Mouse (Mus musculus) forebrain, embryonic 16.5 days (tissue): Measurements from ENCODE around the gene Il12rb2. TPM values are rescaled to one million over a fixed set of nuclear protein-coding genes. Genes with fewer than 3 reads are reported as not detected.

Source experiments
- ATAC-seq: fragments of 200-750 bp; cut with Nextera tagmentation; 2 replicates; pipeline ENCODE4 v1.8.0; 2017; ENCODE audit warnings: mild to moderate bottlenecking, moderate library complexity
- H3K27ac ChIP-seq: fragments of 300-500 bp; sonication (generic); 2 replicates; pipeline ENCODE4 v1.5.1; 2014; ENCODE audit warnings: low read length, control low read depth
- H3K27me3 ChIP-seq: fragments of 300-500 bp; sonication (generic); replicated peaks from 2 replicates; pipeline ENCODE4 v1.6.1; 2014; ENCODE audit warnings: low read length; ENCODE audit not compliant: control insufficient read depth, insufficient read depth
- H3K36me3 ChIP-seq: fragments of 300-500 bp; sonication (generic); 2 replicates; pipeline ENCODE4 v1.6.1; 2014; ENCODE audit not compliant: control insufficient read depth, insufficient read depth
- H3K4me1 ChIP-seq: fragments of 300-500 bp; sonication (generic); replicated peaks from 2 replicates; pipeline ENCODE4 v1.6.1; 2014; ENCODE audit warnings: low read length; ENCODE audit not compliant: control insufficient read depth, insufficient read depth
- H3K4me2 ChIP-seq: fragments of 300-500 bp; sonication (generic); 2 replicates; pipeline ENCODE4 v1.6.1; 2014; ENCODE audit warnings: mild to moderate bottlenecking, low read length, control low read depth
- H3K4me3 ChIP-seq: fragments of 300-500 bp; sonication (generic); replicated peaks from 2 replicates; pipeline ENCODE4 v1.5.1; 2014; ENCODE audit warnings: mild to moderate bottlenecking, low read length, control low read depth
- H3K9ac ChIP-seq: fragments of 300-500 bp; sonication (generic); replicated peaks from 2 replicates; pipeline ENCODE4 v1.6.1; 2014; ENCODE audit warnings: low read depth, low read length, control low read depth
- H3K9me3 ChIP-seq: fragments of 300-500 bp; sonication (generic); 2 replicates; pipeline ENCODE4 v1.6.1; 2016; ENCODE audit warnings: low read length; ENCODE audit not compliant: control insufficient read depth
- WGBS: fragments of 180-500 bp; shearing (Covaris S2); extraction: QIAGEN DNeasy Blood & Tissue Kit; methylation state at CpG from one replicate; pipeline ENCODE4 v1.1.7; 2014; 5-methylcytosine and 5-hydroxymethylcytosine counted together
- polyA plus RNA-seq: library from polyadenylated mRNA; unstranded; fragments of >200 nt; fragmentation: Nextera tagmentation; extraction: Ambion mirVana; gene quantifications from 2 replicates; pipeline ENCODE4 v1.2.1, GENCODE M21; 2015

Il12rb2 gene
- polyA plus RNA-seq, 1 experiment from 2014 or later = not detected

DNA sequence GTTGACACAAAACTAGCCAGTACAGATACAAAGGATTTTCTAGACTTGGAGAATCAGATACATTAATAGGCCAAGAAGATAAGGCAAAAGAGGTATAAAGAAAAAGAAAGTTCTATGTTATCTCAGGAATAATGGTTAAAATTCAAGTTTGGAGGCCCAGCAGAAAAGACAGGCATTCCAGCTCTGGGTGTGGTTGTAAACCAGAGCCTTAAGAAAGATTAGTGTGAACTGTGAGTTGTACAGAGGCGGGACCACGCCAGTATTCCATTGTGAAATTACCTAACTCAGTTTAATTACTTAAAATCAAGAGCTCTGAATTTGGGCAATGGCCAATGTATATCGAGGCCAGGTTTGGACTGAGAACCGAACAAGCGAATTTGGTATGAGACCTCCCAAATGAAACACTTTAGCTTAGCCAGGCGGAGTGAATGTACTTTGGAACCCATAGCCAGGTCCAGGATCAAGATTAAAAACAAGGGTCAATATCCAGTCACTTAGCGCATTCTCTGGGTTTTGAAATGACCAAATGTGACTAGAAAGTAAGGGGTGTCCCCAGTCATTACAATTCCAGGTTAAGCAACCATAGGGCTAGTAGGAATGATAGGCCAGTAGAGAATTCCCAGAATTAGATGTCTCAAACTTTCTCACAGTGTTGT, 132.1 kb downstream of the Il12rb2 start:
- WGBS = 88% methylated on average over 7 of the region's 7 CpGs
- H3K36me3 ChIP-seq = no peaks in the 10 kb centered on the region

More for the DNA sequence above, 132.1 kb downstream of the Il12rb2 start:
- ATAC-seq = no peak
- no peak overlapping the region for H3K4me2 ChIP-seq
- H3K27ac ChIP-seq = no peak overlapping the region
- H3K27me3 ChIP-seq = no peaks in the 10 kb centered on the region
- H3K4me1 ChIP-seq = no peaks in the 10 kb centered on the region
- no peaks in the 10 kb centered on the region for H3K9me3 ChIP-seq
- no peak overlapping the region for H3K9ac ChIP-seq
- H3K4me3 ChIP-seq = no peak overlapping the region

Other genes with a start within 250 kb of the Il12rb2 start
- 291 and 315 TPM in 2 replicates for gene Serbp1, start 138.0 kb downstream of the Il12rb2 start, polyA plus RNA-seq
- gene Il23r, start 115.7 kb upstream of the Il12rb2 start, polyA plus RNA-seq = not detected in 2 replicates
- gene Tacstd2, start 159.6 kb upstream of the Il12rb2 start, polyA plus RNA-seq = 0.86 and 0.92 TPM in 2 replicates